Mouse (Mus musculus): ENCODE data around the gene Dtl.

DNA sequence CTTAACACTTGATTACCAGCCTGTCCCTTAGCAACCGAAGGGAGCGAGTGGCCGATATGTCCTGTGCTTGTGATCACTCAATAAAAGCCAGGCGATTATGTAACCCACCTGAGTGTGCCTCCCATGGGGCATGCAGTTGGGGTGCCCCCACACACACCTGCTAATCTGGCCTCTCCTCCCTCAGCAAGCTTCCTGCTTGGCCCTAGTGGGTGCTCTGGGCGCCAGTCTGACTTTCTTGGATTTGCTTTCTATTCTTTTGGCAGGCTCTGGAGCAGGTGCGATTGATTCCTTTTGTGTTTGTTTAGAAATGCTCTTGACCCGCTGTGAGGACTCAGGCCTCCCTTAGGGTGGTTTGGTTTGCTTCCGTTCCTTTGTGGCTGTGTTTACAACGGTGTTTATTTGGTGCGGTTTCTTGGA lies 80.3 kb downstream of the Dtl start:
- TF ChIP-seq CTCF (IDR thresholded peaks at IDR 0.05; ENCODE audit: control insufficient read depth, insufficient read depth, insufficient replicate concordance, low read depth, low read length) (no peak), POLR2A (IDR thresholded peaks at IDR 0.05; ENCODE audit: control insufficient read depth, low read depth, low read length) (no peak)

Measured in testis, adult 2 months (tissue).